Mouse (Mus musculus) cortical plate, adult 2 months (tissue): ENCODE data around the gene Bdkrb2.

Source experiments
- CTCF ChIP-seq: fragments of 200-500 bp; IDR thresholded peaks from 2 replicates; pipeline ENCODE4 v1.5.1; 2011; ENCODE audit warnings: mild to moderate bottlenecking, control low read depth, low read length; ENCODE audit not compliant: insufficient read depth; ENCODE audit errors: extremely low read depth
- POLR2A ChIP-seq: fragments of 200-500 bp; IDR thresholded peaks from 2 replicates; pipeline ENCODE4 v1.6.1; 2011; ENCODE audit warnings: mild to moderate bottlenecking, low read length, control low read depth; ENCODE audit not compliant: insufficient read depth; ENCODE audit errors: extremely low read depth

- TF ChIP-seq CTCF = no peak
- TF ChIP-seq POLR2A = no peak
Measured at GRCm38 (mm10) chr12:105542513-105542912, 20.5 kb upstream of the Bdkrb2 start.
